ENCODE assay signal across 8 mouse cellular contexts in genomic region chr17:8310838-8311614, GRCm38 (mm10). TPM values are rescaled to one million over a fixed set of nuclear protein-coding genes. Genes with fewer than 3 reads are reported as not detected.
A peak's percentile ranks its signal among the peaks of the same experiment; 100 is the strongest.
DNase-seq lines count a peak whose midpoint lies in the region; ATAC-seq lines count a peak whose summit lies in the region.

Gene Sft2d1, plus strand, starts transcription at chr17:8311102.

- no peaks in the 10 kb centered on the region for H3K9me3 ChIP-seq in hindbrain, embryonic 11.5 days (ENCODE audit: control insufficient read depth, low read length)

- H3K4me1 ChIP-seq in hindbrain, embryonic 11.5 days (replicated peaks; ENCODE audit: control insufficient read depth, insufficient read depth, low read length): no peaks in the 10 kb centered on the region

- WGBS in hindbrain, embryonic 11.5 days: under 1% methylated on average over 53 of the region's 54 CpGs

- H3K27me3 ChIP-seq in hindbrain, embryonic 11.5 days (ENCODE audit: control insufficient read depth, insufficient read depth, low read length): no peaks in the 10 kb centered on the region

- H3K4me3 ChIP-seq in hindbrain, embryonic 11.5 days (ENCODE audit: low read depth, low read length): peak within 1 kb of the TSS; percentile 84

- DNase-seq in MN1 (ENCODE audit: low spot score): peak; percentile 97
- peak; percentile 98 for DNase-seq in cerebellum, adult 9-10 months
- peak; percentile 95 to 99 for DNase-seq in frontal cortex, adult 2 months (ENCODE audit: extremely low spot score in 1 of 2, low spot score in 1 of 2)
- DNase-seq in hindbrain, embryonic 11.5 days (ENCODE audit: low spot score): peak; percentile 98
- DNase-seq in layer of hippocampus, postnatal 10 days (ENCODE audit: low spot score in 2 of 2): peak; percentile 95 to 97
- peak; percentile 98 for DNase-seq in lung, postnatal 10 days
- peak; percentile 94 for DNase-seq in ovary, postnatal 36 days (ENCODE audit: low spot score)
- DNase-seq in thymus, postnatal 25 days: peak; percentile 96

- H3K4me2 ChIP-seq in hindbrain, embryonic 11.5 days (replicated peaks; ENCODE audit: low read depth, low read length): peak within 1 kb of the TSS; percentile 42

- H3K9ac ChIP-seq in hindbrain, embryonic 11.5 days (ENCODE audit: low read depth, low read length): peak within 1 kb of the TSS; percentile 74

- H3K36me3 ChIP-seq in hindbrain, embryonic 11.5 days (ENCODE audit: control insufficient read depth, insufficient read depth, low read length): no peaks in the 10 kb centered on the region

- peak within 1 kb of the TSS; percentile 54 for H3K27ac ChIP-seq in hindbrain, embryonic 11.5 days (ENCODE audit: low read depth, low read length)

- ATAC-seq in hindbrain, embryonic 11.5 days (ENCODE audit: low FRiP score): peak; percentile 96

RNA-seq across cellular contexts. Expression of gene Sft2d1, which starts in this region (rescaled TPM):
- polyA plus RNA-seq in frontal cortex, adult 2 months (2012; rRNA removed): 117 and 134 TPM in 2 replicates
- polyA plus RNA-seq in hindbrain, embryonic 11.5 days (2014; fragmentation: Nextera tagmentation; extraction: Ambion mirVana): 72.5 and 79.6 TPM in 2 replicates
- total RNA-seq in layer of hippocampus, postnatal 10 days (2021): 10 to 100 TPM; 64.9 to 67.6 TPM

Comparison
In these comparisons a context has a peak if more than half of its experiments do, and no peak if none do; other contexts are left out.
1. Peak in every context shown above with its lines: DNase-seq, ATAC-seq, H3K4me3 ChIP-seq and H3K27ac ChIP-seq.